Mouse (Mus musculus): ENCODE measurements at regions not wholly inside any gene's neighbourhood (a gene's known extent, or its start where the extent isn't known, plus 50 kb on each side); places are given as distances from the start of the nearest gene placed in this dataset.

DNA sequence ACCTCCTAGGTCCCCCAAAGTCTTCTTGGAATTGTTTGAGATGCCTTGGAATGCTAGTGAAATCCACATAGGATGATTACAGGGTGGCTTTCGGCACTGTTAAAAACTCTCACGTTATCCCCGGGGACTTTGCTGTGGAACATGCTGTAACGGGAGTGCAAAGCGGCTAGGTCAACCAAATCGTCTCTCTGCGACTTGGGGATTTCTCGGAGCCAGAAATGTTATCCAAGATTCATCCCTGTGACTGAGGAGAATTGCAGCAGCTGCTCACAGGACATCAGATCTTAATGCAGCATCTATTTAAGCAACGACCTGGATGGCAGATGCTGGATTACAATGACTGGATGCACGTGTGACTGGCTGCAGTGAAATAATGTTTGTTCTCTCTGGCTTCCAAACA, 470.7 kb upstream of the Mpdz start:
- H3K9ac ChIP-seq, result no peak overlapping the region
- 54% methylated on average over 10 of the region's 10 CpGs for WGBS
- no peak overlapping the region for H3K4me2 ChIP-seq
- no peak overlapping the region for H3K4me3 ChIP-seq
- 0 out of 2 replicates have a peak, but pooled peaks cover 4% of the 10 kb centered on the region for H3K4me1 ChIP-seq
- H3K9me3 ChIP-seq, result no peaks in the 10 kb centered on the region
- ATAC-seq (ENCODE audit: insufficient number of reproducible peaks, insufficient read depth, low FRiP score, low TSS enrichment, low read depth), result no peak
- no peak overlapping the region for H3K27ac ChIP-seq
- H3K27me3 ChIP-seq, result no peaks in the 10 kb centered on the region
- H3K36me3 ChIP-seq, result no peaks in the 10 kb centered on the region

DNA sequence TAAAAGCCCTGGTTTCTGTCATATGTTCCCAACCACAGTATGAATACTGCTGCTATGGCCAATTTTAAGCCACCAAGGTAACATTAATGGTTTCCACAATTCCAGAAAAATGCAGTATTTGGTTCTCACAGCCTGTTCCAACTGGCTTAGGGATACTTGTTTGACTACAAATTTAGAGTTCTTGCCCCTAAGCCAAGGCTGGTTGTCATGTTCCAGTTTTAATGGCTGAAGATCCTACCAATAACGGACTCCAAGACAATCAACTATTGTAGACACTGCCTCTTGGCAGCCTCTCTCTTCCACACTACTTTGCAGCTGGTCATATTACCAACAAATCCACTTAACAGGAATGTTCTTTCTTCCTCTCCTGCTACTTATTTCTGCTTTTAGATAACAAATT, 470.0 kb upstream of the Mpdz start:
- no peak overlapping the region for H3K27ac ChIP-seq
- ATAC-seq (ENCODE audit: insufficient number of reproducible peaks, insufficient read depth, low FRiP score, low TSS enrichment, low read depth), result no peak
- WGBS, result 61% methylated on average over 1 of the region's 1 CpGs

DNA sequence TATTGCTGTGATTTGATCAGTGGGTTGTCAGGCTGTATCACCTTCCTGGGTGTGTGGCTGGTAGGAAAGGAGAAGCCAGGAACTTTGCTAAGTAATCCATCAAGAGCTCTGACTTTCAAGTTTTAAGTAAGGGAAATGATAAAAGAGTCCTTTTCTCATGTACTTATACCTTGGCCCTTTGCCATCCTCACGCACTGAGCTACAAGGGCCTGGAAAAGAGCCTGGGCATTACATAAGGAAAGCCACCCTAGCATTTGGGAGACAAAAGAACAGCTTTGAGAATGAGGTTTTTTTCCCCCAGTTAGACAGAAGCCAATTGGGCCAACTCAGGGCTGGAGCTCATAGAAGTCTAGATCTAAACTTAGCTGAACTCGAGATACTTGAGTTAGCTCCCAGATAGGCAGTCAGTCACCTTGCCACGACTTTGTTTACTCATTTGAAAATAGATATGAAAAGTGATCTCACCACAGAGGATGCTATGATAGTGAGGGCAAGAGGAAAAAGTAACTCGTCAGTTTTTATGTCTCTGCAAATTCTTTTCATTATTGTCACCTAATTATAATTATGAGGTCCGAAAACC, 457.4 kb upstream of the Mpdz start:
- no peaks in the 10 kb centered on the region for H3K36me3 ChIP-seq
- H3K4me2 ChIP-seq, result no peak overlapping the region
- H3K4me1 ChIP-seq, result no peaks in the 10 kb centered on the region
- H3K27ac ChIP-seq, result 0 out of 2 replicates have a peak overlapping the region, but pooled peaks have one; percentile 49
- no peak for ATAC-seq (ENCODE audit: insufficient number of reproducible peaks, insufficient read depth, low FRiP score, low TSS enrichment, low read depth)
- no peak overlapping the region for H3K9ac ChIP-seq
- no peaks in the 10 kb centered on the region for H3K27me3 ChIP-seq
- no peaks in the 10 kb centered on the region for H3K9me3 ChIP-seq
- no peak overlapping the region for H3K4me3 ChIP-seq
- WGBS, result 76% methylated on average over 5 of the region's 5 CpGs

More for the DNA sequence above, 470.0 kb upstream of the Mpdz start:
- Histone ChIP-seq H3K36me3 (no peaks in the 10 kb centered on the region), H3K4me3 (no peak overlapping the region), H3K9ac (no peak overlapping the region), H3K27me3 (no peaks in the 10 kb centered on the region), H3K4me1 (0 out of 2 replicates have a peak, but pooled peaks cover 4% of the 10 kb centered on the region), H3K4me2 (no peak overlapping the region), H3K9me3 (no peaks in the 10 kb centered on the region)

DNA sequence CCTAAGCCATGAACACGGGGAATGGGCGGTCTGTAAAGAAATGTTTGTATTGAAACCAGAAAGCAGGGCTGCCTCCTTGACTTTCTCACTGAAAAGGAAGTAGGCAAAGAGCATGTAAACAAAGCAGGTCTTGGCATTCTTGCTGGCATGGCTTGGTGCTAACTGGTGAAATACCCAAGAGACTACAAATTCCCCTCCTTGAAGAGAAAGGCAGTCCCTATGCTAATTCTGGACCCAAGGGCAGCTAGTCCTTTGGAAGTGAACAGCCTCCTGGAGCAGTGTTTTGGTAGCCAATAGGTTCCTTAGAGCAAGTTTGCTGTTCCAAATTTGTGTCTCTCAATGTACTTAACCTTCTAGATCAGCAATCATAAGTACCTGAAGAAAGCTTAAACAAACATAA, 456.0 kb upstream of the Mpdz start:
- Histone ChIP-seq H3K4me3 (no peak overlapping the region), H3K36me3 (no peaks in the 10 kb centered on the region), H3K4me2 (no peak overlapping the region), H3K9ac (no peak overlapping the region), H3K27ac (no peak overlapping the region), H3K9me3 (no peaks in the 10 kb centered on the region), H3K4me1 (no peaks in the 10 kb centered on the region), H3K27me3 (no peaks in the 10 kb centered on the region)
- ATAC-seq (ENCODE audit: insufficient number of reproducible peaks, insufficient read depth, low FRiP score, low TSS enrichment, low read depth), result no peak
- WGBS, result 71% methylated on average over 2 of the region's 2 CpGs

DNA sequence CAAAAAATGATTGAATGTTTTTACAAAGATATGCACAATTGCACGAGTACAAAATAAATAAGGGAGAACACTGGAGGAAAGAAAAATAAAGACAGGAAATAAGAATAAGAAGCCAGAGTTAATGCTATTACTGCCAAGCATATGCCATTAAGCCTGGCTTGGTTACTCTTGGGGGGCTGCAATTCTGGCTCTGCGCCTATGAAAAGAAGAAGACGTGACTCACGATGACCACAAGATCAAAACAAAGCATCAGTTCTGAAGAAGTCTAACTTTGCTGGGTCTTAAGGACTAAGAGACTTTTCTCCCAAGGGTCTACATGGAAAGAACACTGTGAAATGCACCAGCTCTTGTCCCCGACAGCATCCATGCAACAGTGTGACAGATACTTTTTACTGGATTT, 454.8 kb upstream of the Mpdz start:
- WGBS, result 72% methylated on average over 5 of the region's 5 CpGs
- Histone ChIP-seq H3K9ac (no peak overlapping the region), H3K4me1 (no peaks in the 10 kb centered on the region), H3K27me3 (no peaks in the 10 kb centered on the region), H3K4me2 (no peak overlapping the region), H3K27ac (no peak overlapping the region), H3K4me3 (no peak overlapping the region), H3K9me3 (no peaks in the 10 kb centered on the region), H3K36me3 (no peaks in the 10 kb centered on the region)
- ATAC-seq (ENCODE audit: insufficient number of reproducible peaks, insufficient read depth, low FRiP score, low TSS enrichment, low read depth), result no peak

DNA sequence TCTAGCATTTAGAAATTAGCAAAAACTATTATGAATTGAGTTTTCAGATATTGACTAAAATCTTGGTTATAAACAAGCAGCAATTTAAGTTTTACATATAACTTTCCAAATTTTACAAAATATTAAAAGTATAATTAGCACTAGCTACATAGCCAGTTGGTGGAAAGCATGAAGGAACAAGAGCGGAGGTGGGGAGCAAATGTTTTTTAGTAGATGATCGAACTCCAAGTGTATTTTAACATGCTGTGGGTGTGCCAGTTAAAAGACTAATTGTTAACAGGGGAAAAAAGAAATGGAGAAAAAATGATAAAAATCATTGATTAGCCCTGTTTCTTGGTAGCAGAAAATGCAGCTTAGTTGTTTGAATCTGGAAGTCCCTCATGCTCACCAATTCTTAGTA, 426.3 kb upstream of the Mpdz start:
- Histone ChIP-seq H3K4me2 (no peak overlapping the region), H3K4me1 (no peaks in the 10 kb centered on the region), H3K36me3 (no peaks in the 10 kb centered on the region), H3K9me3 (no peaks in the 10 kb centered on the region; the same call in 1 of the 2 replicates), H3K27ac (no peak overlapping the region), H3K27me3 (no peaks in the 10 kb centered on the region), H3K4me3 (no peak overlapping the region), H3K9ac (no peak overlapping the region)
- no peak for ATAC-seq (ENCODE audit: insufficient number of reproducible peaks, insufficient read depth, low FRiP score, low TSS enrichment, low read depth)
- WGBS, result 89% methylated on average over 2 of the region's 2 CpGs

DNA sequence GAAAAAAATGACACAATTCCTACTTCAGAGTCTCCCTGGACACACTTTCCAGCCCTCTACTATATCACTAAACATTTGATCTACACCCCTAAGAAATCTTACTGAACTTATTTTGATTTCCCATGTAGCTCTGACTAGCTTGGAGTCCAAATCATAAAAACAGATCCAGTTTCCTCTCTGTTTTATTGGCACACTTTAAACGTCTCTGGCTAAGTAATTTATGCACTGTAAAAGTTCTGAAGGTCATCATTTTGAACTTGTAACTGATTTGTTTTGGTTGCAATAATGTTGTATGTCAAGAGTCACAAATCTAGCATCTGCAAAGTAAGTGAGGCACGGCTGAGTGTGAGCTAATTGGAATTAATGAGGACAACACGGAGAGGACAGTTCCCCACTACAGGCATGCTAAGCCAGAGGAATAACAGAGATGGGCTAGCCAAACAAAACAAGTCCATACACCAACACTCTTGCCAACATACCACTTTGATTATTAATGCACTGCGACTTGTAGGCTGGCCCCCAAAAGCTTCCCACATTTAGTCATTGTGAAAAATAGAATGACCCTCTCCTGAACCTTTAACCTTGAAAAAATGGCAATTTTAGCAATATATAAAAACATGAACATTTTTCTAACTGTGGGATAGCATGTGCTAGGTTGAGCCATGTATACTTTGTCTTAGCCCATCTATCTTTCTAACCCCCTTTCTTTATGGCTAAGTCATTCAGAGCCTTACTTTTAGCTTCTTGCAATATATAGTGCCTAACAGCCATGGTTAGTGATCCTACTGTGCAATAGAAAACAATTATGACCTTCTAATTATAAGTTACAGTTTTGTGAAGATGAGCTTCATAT, 399.3 kb upstream of the Mpdz start:
- no peak overlapping the region for H3K4me2 ChIP-seq
- WGBS, result 55% methylated on average over 4 of the region's 4 CpGs
- no peaks in the 10 kb centered on the region for H3K27me3 ChIP-seq
- H3K9ac ChIP-seq, result no peak overlapping the region
- no peak overlapping the region for H3K27ac ChIP-seq
- no peaks in the 10 kb centered on the region for H3K9me3 ChIP-seq
- no peaks in the 10 kb centered on the region for H3K4me1 ChIP-seq
- H3K4me3 ChIP-seq, result no peak overlapping the region
- no peak for ATAC-seq (ENCODE audit: insufficient number of reproducible peaks, insufficient read depth, low FRiP score, low TSS enrichment, low read depth)
- H3K36me3 ChIP-seq, result no peaks in the 10 kb centered on the region

DNA sequence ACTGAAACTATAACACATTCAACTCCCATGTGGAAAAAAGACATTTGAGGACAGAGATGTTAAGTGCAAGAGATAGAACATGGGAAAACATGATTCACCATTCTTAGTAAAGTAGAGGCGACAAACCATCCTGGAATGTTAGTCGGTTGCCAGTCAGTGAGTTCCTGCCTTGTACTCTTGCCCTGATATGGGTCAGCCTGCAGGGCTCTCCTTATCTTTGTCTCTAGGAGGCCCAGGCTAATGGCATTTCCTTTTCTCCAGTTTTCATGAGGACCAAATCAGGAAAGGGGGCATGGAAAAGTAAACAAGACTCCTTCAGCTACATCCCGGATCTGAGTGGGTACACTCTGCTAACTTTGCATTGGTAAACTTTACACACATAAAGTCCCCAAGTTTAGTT, 387.4 kb upstream of the Mpdz start:
- no peak overlapping the region for H3K4me3 ChIP-seq
- no peaks in the 10 kb centered on the region for H3K9me3 ChIP-seq
- H3K4me1 ChIP-seq, result 0 out of 2 replicates have a peak, but pooled peaks cover 3% of the 10 kb centered on the region
- H3K36me3 ChIP-seq, result no peaks in the 10 kb centered on the region
- 62% methylated on average over 3 of the region's 3 CpGs for WGBS
- H3K27me3 ChIP-seq, result no peaks in the 10 kb centered on the region
- H3K4me2 ChIP-seq, result no peak overlapping the region
- no peak for ATAC-seq (ENCODE audit: insufficient number of reproducible peaks, insufficient read depth, low FRiP score, low TSS enrichment, low read depth)
- H3K9ac ChIP-seq, result no peak overlapping the region
- H3K27ac ChIP-seq, result no peak overlapping the region

DNA sequence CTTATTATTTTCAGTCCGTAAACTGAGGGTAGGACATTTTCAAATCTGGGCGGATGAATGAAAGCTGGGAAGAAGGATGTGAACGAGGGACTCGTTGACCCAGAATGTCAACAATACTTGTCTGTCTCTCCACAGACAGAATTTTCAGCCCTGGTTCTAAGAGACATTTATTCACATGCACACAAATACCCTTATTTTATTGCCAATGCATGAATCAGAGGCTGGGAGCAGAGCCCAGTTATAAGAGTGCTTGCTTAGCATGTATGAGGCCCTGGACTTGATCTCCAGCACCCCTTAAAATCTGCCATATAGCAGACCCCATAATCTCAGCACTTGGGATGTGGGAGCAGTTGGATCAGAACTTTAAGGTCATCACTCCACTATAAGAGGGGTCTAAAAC, 384.8 kb upstream of the Mpdz start:
- peaks cover 11% of the 10 kb centered on the region for H3K4me1 ChIP-seq
- 92% methylated on average over 4 of the region's 4 CpGs for WGBS
- H3K27ac ChIP-seq, result no peak overlapping the region
- no peak for ATAC-seq (ENCODE audit: insufficient number of reproducible peaks, insufficient read depth, low FRiP score, low TSS enrichment, low read depth)
- no peak overlapping the region for H3K4me3 ChIP-seq
- no peaks in the 10 kb centered on the region for H3K36me3 ChIP-seq
- H3K27me3 ChIP-seq, result no peaks in the 10 kb centered on the region
- H3K4me2 ChIP-seq, result no peak overlapping the region
- H3K9ac ChIP-seq, result no peak overlapping the region
- no peaks in the 10 kb centered on the region for H3K9me3 ChIP-seq

DNA sequence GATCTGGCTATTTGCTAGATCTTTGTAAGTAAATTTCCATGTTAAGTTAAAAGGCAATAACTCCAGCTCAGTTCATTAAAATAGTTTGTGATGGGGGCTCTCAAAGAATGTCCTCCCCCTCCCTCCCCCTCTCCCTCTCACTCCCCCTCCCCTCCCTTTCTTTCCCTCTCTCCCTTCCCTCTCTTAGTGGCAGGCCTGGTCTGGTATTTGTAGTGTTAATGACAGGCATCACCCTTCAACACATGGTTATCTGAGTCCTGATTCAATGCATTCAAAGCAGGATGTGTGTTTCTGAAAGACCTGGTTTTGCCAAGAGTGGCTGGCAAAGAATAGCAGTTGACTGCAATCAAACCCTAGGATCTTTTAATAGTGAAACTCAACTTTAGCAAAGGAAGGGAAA, 383.4 kb upstream of the Mpdz start:
- Histone ChIP-seq H3K4me1 (peaks cover 11% of the 10 kb centered on the region), H3K27me3 (no peaks in the 10 kb centered on the region), H3K9me3 (no peaks in the 10 kb centered on the region), H3K36me3 (no peaks in the 10 kb centered on the region), H3K27ac (no peak overlapping the region), H3K4me3 (no peak overlapping the region), H3K4me2 (no peak overlapping the region), H3K9ac (no peak overlapping the region)
- no peak for ATAC-seq (ENCODE audit: insufficient number of reproducible peaks, insufficient read depth, low FRiP score, low TSS enrichment, low read depth)

DNA sequence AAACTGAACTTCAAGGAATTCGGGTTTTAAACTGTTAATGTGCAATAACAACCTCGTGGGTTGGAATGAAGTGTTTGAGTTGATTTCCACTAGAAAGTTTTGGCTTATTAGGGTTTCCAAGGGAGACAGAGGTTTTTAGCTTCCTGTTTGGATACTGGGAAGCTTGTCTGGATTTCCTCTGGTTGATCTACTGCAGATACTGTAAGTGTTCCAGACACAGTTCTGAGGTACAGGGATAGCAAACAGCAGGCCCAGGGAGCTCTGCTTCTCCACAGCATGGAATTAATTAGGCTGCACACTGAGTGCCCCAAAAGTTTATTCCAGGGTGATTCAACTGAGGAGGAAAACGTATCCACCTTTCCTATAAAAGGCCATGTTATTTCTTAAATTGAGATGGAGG, 381.0 kb upstream of the Mpdz start:
- 34% methylated on average over 3 of the region's 3 CpGs for WGBS
- Histone ChIP-seq H3K9ac (no peak overlapping the region), H3K4me2 (no peak overlapping the region), H3K9me3 (no peaks in the 10 kb centered on the region), H3K27me3 (no peaks in the 10 kb centered on the region), H3K4me3 (no peak overlapping the region), H3K27ac (peak overlapping the region; percentile 58), H3K4me1 (peaks cover 11% of the 10 kb centered on the region), H3K36me3 (no peaks in the 10 kb centered on the region)
- no peak for ATAC-seq (ENCODE audit: insufficient number of reproducible peaks, insufficient read depth, low FRiP score, low TSS enrichment, low read depth)

DNA sequence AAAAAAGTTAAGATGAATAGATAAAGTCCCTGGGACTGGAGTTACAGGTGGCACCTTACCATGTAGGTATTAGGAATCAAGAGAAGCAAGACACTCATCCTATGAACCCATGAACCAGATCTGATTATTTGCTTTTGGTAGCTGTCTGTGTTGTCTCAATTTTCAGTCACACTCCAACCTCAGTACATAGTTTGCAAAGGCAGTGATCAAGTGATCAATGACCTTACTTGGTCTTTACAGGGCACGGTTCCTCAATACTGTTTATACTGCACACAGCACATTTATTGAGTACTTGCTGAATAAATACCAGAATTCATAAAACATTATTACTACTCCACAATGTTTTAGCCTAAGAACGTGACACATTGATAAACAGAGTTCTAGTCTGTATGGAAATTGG, 346.7 kb upstream of the Mpdz start:
- ATAC-seq (ENCODE audit: insufficient number of reproducible peaks, insufficient read depth, low FRiP score, low TSS enrichment, low read depth), result no peak

More for the DNA sequence above, 346.7 kb upstream of the Mpdz start:
- Histone ChIP-seq H3K27ac (no peak overlapping the region), H3K36me3 (no peaks in the 10 kb centered on the region), H3K4me2 (no peak overlapping the region), H3K9me3 (no peaks in the 10 kb centered on the region), H3K4me1 (no peaks in the 10 kb centered on the region), H3K9ac (no peak overlapping the region), H3K27me3 (no peaks in the 10 kb centered on the region), H3K4me3 (no peak overlapping the region)
- 92% methylated on average over 2 of the region's 2 CpGs for WGBS
